Mouse (Mus musculus) megakaryocyte, embryonic 14.5 days (primary cell): ENCODE measurements around the gene Gm12166.

Source experiments
- FLI1 ChIP-seq: IDR thresholded peaks from 2 replicates; pipeline ENCODE4 v1.6.1; 2012; ENCODE audit warnings: low read length, inconsistent platforms, mixed read lengths
- GATA1 ChIP-seq: IDR thresholded peaks from 3 replicates; pipeline ENCODE4 v1.6.1; 2012; ENCODE audit warnings: mixed read lengths, low read length, inconsistent platforms, borderline replicate concordance

GRCm38 (mm10) chr11:46070161-46070560 lies 18.0 kb upstream of the Gm12166 start:
- TF ChIP-seq GATA1 (no peak), FLI1 (no peak)
